Mouse (Mus musculus) forebrain, postnatal 0 days (tissue): ENCODE measurements at regions not wholly inside any gene's neighbourhood (a gene's known extent, or its start where the extent isn't known, plus 50 kb on each side); places are given as distances from the start of the nearest gene placed in this dataset.

Source experiments
- ATAC-seq: fragments of 200-750 bp; cut with Nextera tagmentation; 2 replicates; pipeline ENCODE4 v1.8.0; 2017; ENCODE audit warnings: mild to moderate bottlenecking, moderate library complexity
- DNase-seq: peaks from one replicate; pipeline ENCODE4 v3.0.0-alpha.2; 2015
- H3K27ac ChIP-seq: fragments of 300-500 bp; sonication (generic); 2 replicates; pipeline ENCODE4 v1.5.1; 2014; ENCODE audit warnings: low read depth, mild to moderate bottlenecking, antibody characterized with exemption, low read length, moderate library complexity, mixed read lengths
- H3K27me3 ChIP-seq: fragments of 300-500 bp; sonication (generic); 2 replicates; pipeline ENCODE4 v1.6.1; 2014; ENCODE audit warnings: mild to moderate bottlenecking, low read length, mixed read lengths; ENCODE audit not compliant: insufficient read depth
- H3K36me3 ChIP-seq: fragments of 300-500 bp; sonication (generic); 2 replicates; pipeline ENCODE4 v1.6.1; 2014; ENCODE audit warnings: mild to moderate bottlenecking, moderate library complexity; ENCODE audit not compliant: insufficient read depth
- H3K4me1 ChIP-seq: fragments of 300-500 bp; sonication (generic); 2 replicates; pipeline ENCODE4 v1.6.1; 2014; ENCODE audit warnings: antibody characterized with exemption; ENCODE audit not compliant: insufficient read depth
- H3K4me2 ChIP-seq: fragments of 300-500 bp; sonication (generic); 2 replicates; pipeline ENCODE4 v1.6.1; 2014; ENCODE audit warnings: low read depth, mild to moderate bottlenecking, moderate library complexity
- H3K4me3 ChIP-seq: fragments of 300-500 bp; sonication (generic); 2 replicates; pipeline ENCODE4 v1.5.1; 2014; ENCODE audit warnings: low read depth, low read length, mixed read lengths
- H3K9ac ChIP-seq: fragments of 300-500 bp; sonication (generic); 2 replicates; pipeline ENCODE4 v1.6.1; 2014; ENCODE audit warnings: mild to moderate bottlenecking
- H3K9me3 ChIP-seq: fragments of 300-500 bp; sonication (generic); 2 replicates; pipeline ENCODE4 v1.6.1; 2016; ENCODE audit warnings: low read length
- CTCF ChIP-seq: sonication (generic); IDR thresholded peaks from 2 replicates; pipeline ENCODE4 v1.5.1; 2016; ENCODE audit warnings: antibody characterized with exemption, control low read depth, low read depth
- WGBS: fragments of 180-500 bp; shearing (Covaris S2); extraction: QIAGEN DNeasy Blood & Tissue Kit; methylation state at CpG from one replicate; pipeline ENCODE4 v1.1.7; 2014; 5-methylcytosine and 5-hydroxymethylcytosine counted together

DNA sequence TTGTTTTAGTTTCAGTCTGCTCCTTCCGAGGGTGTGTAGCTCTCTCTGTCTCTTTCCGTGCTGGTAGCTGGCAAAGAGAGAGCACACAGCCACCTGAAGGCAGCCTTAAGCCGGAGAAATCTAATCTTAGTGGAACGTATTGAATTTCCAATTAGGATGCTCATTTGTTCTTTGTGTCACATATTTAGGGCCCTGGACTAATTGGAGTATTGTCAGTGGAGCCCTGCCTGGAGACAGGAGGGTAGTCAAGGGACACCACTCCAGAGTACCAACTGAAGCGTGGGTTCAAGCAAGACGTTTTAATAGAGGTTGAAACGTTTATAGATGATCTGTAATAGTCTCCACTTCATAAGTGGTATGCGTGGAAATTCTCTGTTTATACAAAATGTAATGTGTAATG, 336.5 kb downstream of the Tmem38b start:
- Histone ChIP-seq H3K4me3 (no peak overlapping the region), H3K36me3 (no peaks in the 10 kb centered on the region), H3K27ac (no peak overlapping the region), H3K4me2 (no peak overlapping the region), H3K9me3 (no peaks in the 10 kb centered on the region), H3K9ac (0 out of 2 replicates have a peak overlapping the region, but pooled peaks have one; percentile 18), H3K27me3 (no peaks in the 10 kb centered on the region), H3K4me1 (no peaks in the 10 kb centered on the region)
- no peak for DNase-seq
- 34% methylated on average over 8 of the region's 8 CpGs for WGBS
- no peak for TF ChIP-seq CTCF
- ATAC-seq: peak; percentile 48

DNA sequence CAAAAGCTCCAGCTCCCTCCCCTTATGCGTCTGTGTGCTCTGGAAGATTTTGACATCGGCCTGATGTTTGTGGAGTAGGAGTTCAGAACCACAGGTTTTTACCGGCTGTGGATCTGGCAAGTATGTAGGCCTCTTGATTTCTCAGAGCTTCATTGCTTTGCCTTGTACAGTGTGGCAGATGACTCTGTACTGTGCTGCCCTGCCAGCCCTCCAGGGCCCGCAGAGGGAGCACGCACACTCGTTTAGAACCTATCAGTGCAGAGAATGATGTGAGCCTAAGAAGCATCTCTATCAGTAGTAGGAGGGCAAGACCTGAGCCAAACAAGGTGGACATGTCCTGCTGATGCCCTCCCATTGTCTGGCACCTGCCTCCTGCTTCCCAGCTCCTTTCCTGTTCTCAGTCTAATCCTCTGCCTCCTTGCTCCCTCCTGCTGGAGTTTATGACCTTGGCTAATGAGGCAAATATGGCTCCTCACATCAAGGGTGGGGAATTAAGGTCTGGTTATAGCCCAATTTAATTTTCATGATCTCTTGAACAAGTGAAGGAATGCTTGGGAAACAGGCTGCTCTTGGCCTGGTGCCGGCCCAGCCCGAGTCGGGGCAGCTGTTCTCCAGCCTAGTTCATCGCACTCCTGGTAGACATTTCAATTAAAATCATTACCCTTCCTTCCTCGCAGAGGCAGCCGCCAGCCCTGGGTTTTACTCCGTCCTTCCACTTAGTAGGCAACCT, 344.5 kb downstream of the Tmem38b start:
- Histone ChIP-seq H3K4me2 (no peak overlapping the region), H3K9ac (no peak overlapping the region), H3K36me3 (no peaks in the 10 kb centered on the region), H3K4me1 (no peaks in the 10 kb centered on the region), H3K27ac (no peak overlapping the region), H3K4me3 (no peak overlapping the region), H3K27me3 (no peaks in the 10 kb centered on the region), H3K9me3 (no peaks in the 10 kb centered on the region)
- DNase-seq: no peak
- 80% methylated on average over 13 of the region's 13 CpGs for WGBS
- TF ChIP-seq CTCF: no peak
- no peak for ATAC-seq

DNA sequence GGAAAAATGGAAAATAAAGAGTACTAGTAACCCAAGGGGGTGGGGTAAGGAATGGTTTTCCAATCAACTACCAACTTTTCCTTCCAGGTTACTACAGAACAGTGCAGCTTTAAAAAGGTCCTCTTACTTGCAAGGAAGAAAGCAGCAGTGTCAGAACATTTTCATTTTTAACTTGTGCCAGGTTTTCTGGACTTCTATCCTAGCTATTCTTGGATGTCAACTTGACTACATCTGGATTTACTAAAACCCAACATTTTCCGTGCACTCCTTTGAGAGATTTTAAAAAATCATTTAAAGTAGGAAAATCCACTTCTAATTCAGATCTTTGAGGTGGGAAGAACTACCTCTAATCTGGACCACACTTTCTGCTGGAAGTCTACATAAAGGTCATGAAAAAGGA, 358.4 kb downstream of the Tmem38b start:
- ATAC-seq (no peak), DNase-seq (no peak)
- no peak overlapping the region for H3K4me3 ChIP-seq
- H3K4me2 ChIP-seq: no peak overlapping the region
- no peaks in the 10 kb centered on the region for H3K27me3 ChIP-seq
- WGBS: 95% methylated on average over 1 of the region's 1 CpGs
- no peaks in the 10 kb centered on the region for H3K4me1 ChIP-seq
- no peak overlapping the region for H3K9ac ChIP-seq
- H3K27ac ChIP-seq: no peak overlapping the region
- no peaks in the 10 kb centered on the region for H3K36me3 ChIP-seq
- H3K9me3 ChIP-seq: no peaks in the 10 kb centered on the region
- no peak for TF ChIP-seq CTCF

DNA sequence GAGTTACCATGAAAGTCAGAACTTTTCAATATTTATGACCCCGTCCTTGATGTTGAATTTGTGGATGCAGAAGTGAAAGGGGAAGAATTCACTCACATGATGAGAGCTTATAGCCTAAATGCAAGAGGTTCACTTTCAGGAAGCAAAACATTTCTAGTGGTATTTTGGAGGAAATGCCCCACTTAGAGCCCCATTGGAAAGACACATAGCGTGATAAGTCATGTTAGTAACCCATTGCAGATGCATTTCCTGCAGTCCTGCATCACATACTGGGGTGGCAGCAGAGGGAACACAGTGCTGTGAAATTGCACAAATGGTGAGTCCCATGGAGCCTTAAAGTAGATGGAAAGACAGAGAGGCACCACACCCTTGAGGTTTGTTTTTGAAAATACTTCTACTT, 369.9 kb downstream of the Tmem38b start:
- 96% methylated on average over 2 of the region's 2 CpGs for WGBS
- no peak for ATAC-seq

DNA sequence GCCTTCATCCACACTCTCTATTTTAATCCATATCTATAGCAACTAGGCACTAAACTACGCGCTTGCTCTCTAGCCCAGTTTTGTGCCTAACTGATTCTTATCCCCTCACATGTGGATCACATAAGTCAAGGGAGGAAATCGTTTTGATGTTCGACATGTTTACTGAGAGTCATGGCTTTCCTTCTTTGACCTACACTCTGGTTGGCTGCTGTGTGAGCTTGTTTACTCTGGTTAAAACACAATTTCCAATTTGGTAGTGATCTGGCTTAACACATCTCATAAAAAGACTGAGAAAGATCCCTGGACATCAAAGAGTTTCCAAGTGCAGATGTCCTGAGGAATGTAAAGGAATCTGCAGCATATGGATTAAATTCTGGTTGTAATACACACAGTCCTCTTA, 376.6 kb downstream of the Tmem38b start:
- Histone ChIP-seq H3K9me3 (no peaks in the 10 kb centered on the region), H3K9ac (no peak overlapping the region), H3K4me2 (no peak overlapping the region), H3K27me3 (no peaks in the 10 kb centered on the region), H3K4me3 (no peak overlapping the region), H3K4me1 (no peaks in the 10 kb centered on the region), H3K27ac (no peak overlapping the region), H3K36me3 (no peaks in the 10 kb centered on the region)
- WGBS: 92% methylated on average over 4 of the region's 4 CpGs
- TF ChIP-seq CTCF: no peak
- DNase-seq (no peak), ATAC-seq (no peak)

More for the DNA sequence above, 369.9 kb downstream of the Tmem38b start:
- DNase-seq: no peak
- no peaks in the 10 kb centered on the region for H3K36me3 ChIP-seq
- H3K9me3 ChIP-seq: no peaks in the 10 kb centered on the region
- H3K4me2 ChIP-seq: no peak overlapping the region
- TF ChIP-seq CTCF: 0 out of 2 replicates have a peak, but pooled peaks have one; percentile 10
- no peak overlapping the region for H3K9ac ChIP-seq
- H3K27ac ChIP-seq: no peak overlapping the region
- no peaks in the 10 kb centered on the region for H3K4me1 ChIP-seq
- H3K27me3 ChIP-seq: no peaks in the 10 kb centered on the region
- no peak overlapping the region for H3K4me3 ChIP-seq

DNA sequence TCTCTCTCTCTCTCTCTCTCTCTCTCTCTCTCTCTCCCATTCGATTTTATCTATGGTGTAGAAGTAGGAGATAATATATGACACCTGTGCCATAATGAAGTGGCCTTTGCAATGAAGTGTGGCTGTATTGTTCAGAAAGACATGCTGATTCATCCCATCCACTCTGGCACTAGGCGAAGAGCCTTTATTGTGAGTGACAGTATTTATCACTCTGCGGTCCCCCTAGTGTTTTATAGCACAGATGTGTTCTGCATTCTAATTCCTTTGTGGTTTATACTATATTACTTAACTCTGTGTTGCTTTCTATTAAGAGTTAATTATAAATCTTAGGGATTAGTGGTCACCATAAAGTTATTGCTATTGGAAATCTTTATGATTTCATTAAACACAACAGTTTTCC, 398.7 kb downstream of the Tmem38b start:
- DNase-seq: no peak
- no peak for TF ChIP-seq CTCF
- Histone ChIP-seq H3K9ac (no peak overlapping the region), H3K4me3 (no peak overlapping the region), H3K4me1 (no peaks in the 10 kb centered on the region), H3K27ac (no peak overlapping the region), H3K9me3 (no peaks in the 10 kb centered on the region), H3K27me3 (no peaks in the 10 kb centered on the region), H3K4me2 (no peak overlapping the region), H3K36me3 (no peaks in the 10 kb centered on the region)
- WGBS: 78% methylated on average over 3 of the region's 3 CpGs
- no peak for ATAC-seq
